ENCODE assay signal across 11 mouse cellular contexts in genomic region chr10:71223101-71223500, GRCm38 (mm10).
"Had no signal": no experiment of that assay in that cellular context is flagged by ENCODE, and none has a peak within 500 bp of the region (broad histone marks: within the 10 kb centered on the region; RNA-seq: fewer than 3 reads in every experiment).

No protein-coding gene starts in this region.

- H3K9ac ChIP-seq: limb, embryonic 13.5 days; liver, embryonic 14.5 days had no signal

- H3K4me3 ChIP-seq: limb, embryonic 13.5 days; myocyte had no signal

- H3K4me1 ChIP-seq: limb, embryonic 13.5 days had no signal

- H3K27ac ChIP-seq: limb, embryonic 13.5 days; liver, embryonic 14.5 days; stomach, postnatal 0 days had no signal

- H3K4me2 ChIP-seq: limb, embryonic 13.5 days had no signal

- DNase-seq: kidney, postnatal 10 days; kidney, postnatal 4 days; left cerebral cortex, postnatal 4 days; lung, adult 18-20 months; right cerebral cortex, adult 18-20 months; right cerebral cortex, postnatal 25 days; thymus, postnatal 4 days had no signal
